Mouse (Mus musculus): ENCODE data around the gene Tspan8.
"Not testable (repeated sequence)": the region's sequence is repeated elsewhere in the genome, so short reads cannot be mapped to it uniquely, and the experiment has no call there.

Tspan8 gene

GRCm38 (mm10) chr10:115816511-115816910, at the start of gene Tspan8:
Gene Tspan8 (plus strand): TSS chr10:115816832.
- no peak for DNase-seq

DNA sequence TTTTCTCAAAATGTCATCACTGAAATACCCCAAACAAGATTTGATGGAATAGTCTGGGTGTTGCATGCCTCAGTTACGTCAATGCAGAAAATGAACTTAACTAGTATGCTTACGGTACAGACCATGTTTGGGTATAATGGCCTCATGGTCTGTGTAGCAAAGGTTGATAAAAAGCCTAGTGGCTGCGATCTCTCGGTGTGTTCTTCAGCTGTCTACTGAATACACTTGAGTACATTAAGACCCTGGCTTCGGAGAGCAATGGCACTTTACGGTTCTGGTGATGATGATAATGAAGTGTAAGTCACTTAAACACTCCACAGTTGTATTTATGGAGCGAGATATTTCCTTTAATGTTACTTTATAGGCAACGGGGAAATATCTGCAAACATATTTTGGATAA, 46.6 kb upstream of the Tspan8 start:
- DNase-seq, result no peak

- no peak for DNase-seq
Observed at GRCm38 (mm10) chr10:115774451-115774850, 42.2 kb upstream of the Tspan8 start.

DNA sequence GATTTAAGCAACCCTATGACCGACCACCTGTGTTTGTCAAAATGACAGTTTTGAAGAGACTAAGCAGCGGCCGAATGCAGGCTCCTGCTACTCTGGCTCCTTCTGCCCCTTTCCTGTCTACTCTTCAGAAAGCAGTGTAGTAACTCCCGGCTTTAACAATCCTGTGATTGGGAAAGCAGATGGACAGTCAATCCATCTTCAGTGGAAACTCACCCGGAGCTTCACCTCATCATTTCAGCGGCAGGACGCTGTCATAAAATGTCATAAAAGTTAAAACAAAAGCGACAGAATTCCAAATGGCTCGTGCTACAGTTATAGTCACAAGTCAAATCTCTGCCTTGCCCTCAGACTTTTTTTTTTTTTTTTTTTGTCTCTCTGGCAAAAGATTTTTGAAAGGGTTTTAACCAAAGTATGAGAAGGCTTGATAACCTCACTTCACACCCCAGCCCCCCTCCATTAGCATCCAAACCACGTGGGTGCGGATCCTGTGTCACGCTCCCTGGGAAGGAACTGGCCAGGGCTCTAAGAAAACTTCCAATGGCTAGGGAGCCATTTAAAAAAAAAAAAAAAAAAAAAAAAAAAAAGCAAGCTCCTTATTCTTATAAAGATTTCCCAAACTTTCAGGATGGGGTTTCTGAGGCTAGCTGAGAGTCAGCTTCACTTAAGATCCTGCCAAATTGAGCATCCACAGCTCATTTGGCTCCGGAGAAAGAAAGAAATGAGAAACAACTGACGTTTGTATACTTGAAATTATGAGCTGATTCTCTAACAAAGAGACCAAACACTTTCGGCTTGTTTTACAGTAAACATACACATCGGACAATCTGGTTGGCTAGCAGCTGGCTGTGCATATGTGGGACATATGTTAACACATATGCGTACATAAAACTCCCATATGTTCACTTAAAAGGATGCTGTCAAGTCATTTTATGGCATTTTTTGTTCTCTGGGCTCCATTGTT, 40.4 kb upstream of the Tspan8 start:
- DNase-seq, result no peak

GRCm38 (mm10) chr10:115777366-115777765, 39.3 kb upstream of the Tspan8 start:
- DNase-seq, result no peak

- no peak for DNase-seq
Observed at GRCm38 (mm10) chr10:115778624-115779023, 38.0 kb upstream of the Tspan8 start.

DNA sequence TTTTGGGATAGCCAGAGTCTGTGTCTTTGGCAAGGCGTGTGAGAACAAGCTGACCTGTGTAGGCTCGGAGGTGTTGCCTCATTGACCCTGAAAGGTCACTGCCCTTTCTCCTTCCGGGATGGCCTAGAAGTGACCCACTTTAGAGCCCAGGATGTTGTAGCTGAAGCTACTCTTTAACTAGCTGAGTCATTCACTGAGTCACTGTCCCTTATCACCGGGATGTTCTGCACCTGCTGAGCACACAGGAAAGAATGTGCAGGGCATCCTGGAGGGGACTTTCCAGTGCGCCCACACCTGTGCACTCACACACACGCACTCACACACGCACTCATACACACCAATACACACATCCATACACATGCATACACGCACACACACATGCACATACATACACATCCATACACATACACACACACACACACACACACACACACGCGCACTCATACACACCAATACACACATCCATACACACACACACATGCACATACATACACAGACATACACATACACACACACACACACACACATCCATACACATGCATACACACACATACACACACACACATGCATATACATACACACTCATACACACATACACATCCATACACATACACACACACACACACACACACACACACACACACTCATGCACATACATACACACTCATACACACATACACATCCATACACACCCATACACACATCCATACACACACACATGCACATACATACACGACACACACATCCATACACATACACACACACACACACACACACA, 36.2 kb upstream of the Tspan8 start:
- no peak for DNase-seq

DNA sequence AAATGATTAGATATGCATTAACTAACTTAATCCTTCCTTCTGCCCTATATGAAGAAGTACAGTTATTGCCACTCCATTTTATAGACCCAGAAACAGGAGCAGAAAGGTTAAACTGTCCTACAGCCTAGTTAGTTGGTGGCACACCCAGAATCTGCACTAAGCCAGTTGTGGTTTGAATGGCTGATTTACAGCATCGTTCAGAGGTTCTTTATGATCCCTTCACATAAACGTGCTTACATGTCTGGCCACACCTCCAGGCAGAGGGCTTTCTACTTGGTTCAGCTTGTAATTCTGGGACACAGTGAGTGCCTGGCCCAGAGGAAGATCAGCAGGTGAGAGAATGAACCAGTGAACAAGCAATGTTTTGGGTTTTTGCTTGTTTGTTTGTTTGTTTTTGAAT, 33.4 kb upstream of the Tspan8 start:
- no peak for DNase-seq

DNA sequence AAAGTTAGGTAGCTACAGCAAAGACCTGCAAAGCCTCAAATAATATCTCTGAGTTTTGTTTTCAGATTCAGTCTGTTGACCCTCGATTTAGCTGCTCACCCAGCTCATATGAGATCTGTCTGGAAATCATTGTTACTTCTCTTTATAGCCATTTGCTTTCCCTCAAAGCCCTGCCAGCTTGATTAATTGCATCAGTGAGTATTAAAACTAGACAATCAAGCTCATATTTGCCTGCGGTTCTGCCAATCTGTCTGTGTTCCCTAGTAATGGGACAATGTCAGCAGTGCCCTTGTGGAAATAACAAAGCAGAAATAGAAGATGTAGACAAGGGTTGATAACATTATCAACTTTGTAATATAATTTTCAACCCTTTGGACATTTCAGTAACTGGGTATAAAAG, 25.8 kb upstream of the Tspan8 start:
- DNase-seq, result no peak

DNA sequence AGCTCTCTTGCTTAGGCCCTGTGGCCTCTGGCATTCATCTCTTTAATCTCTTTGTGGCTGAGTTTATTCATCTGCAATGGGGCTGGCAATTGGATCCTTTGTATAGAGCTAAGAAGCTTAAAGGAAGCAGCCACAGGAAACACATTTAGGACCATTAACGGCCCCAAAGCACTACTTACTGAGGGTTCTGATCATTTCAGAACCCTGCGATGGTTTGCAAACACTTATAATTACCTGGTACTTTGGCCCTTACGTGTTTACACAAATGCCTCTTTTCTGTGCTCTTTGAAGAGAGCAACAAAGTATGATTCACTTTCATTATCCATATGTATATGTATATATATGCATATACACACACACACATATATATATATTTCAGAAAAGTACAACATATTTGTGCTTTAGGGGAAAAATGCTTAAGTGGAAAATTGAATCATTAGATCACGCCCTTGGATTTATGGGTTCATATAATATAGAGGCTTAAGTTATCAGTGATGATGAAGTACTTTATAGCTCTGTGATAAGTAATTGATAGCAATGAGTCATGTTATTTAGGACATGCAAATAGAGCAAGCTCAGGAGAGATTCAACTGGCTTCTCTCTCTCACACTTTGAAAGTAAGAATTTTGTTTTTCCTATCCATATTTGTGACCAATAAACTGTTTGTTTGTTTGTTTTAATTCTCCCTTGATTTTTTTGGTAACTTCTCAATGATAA, 20.4 kb upstream of the Tspan8 start:
- DNase-seq, result no peak

DNA sequence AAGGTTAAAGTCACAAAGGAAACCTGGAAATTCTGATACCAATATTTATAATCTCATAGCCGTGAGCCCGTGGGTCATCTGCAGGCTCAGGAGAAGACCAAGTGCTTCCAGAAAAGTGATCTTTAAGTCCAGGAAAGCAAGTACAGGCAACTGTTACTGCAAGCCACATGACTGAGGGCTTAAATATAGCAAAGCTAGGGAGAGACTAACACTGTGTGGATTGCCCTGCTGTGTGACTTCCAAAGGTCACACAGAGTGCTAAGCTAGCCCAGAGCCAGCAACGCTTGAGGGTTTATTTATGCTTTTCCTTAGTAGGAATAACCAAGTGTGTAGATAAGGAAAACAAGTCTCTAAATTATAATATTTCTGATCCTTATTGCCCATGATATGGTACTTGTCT, 15.2 kb upstream of the Tspan8 start:
- no peak for DNase-seq

DNA sequence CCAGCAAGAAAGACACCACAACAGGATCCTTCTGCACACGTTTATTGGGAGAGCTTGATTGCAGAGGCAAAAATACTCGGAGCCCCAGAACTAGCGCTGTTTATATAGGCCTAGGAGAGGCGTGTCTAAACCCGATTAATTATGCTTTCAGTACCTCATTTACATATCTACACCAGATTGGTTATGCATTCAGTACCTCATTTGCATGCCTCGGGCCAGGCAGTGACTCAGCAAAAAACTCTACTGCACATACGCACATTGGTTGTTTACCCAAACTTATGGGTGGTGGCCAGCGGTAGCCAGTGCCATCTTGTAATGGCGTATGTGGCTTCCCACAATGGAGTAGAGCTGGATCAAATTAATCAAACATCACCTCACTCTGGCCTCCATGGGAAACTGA, 13.6 kb upstream of the Tspan8 start:
- DNase-seq, result not testable (repeated sequence)

DNA sequence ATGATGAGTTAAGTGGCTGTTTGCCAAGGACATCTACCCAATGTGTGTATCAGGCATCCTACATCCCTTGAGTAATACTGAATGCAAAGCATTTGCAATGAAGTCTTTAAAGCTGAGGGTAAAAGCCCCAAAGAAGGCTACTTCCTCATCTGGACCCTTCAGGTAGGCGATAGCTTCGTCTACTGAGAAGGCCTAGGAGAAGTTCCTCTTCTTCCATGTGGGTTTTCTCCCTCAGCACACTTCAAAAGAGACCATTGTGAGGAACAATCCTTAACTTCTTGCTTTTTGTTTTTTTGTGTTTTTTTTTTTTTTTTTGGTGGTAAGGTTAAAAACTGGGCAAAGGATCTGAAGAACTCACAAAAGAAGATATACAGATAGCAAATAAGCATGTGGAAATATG, 12.9 kb upstream of the Tspan8 start:
- no peak for DNase-seq

DNA sequence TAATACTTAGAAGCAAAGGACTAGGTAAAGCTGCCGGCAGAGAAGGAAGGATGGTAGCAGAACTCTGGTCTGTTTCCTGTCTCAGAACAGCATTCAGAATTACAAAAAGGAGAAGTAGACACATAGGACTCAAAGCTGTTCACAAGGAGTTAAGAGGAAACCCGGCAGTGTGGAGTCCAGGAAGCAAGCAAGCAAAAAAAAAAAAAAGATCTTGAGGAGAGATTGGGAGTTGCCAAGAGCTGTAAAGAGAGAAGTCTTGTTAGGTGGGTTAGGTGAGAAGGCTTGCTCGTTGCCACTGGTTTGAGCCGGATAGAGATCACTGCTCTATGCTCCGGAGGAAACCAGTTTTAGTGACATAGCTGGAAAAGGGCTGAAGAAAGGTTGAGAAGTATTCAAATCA, 10.6 kb upstream of the Tspan8 start:
- DNase-seq, result no peak

DNA sequence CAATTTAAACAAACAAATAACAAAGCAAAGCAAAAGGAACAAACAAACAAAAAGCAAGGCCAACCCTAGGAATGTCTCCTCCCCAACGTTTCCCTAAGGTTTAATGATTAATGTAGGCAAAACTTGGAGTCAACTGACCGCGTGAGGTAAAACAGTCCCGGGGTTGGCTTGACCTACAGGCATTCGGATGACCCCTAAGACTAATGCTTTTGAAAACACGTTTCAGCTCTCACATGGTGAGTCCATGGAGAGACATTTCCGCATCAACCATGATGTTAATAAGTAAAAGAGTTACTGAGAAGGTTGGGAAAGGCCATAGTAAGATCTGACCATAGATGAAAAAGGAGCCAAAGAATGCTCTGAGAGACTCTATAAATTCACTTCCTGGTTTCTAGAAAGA, 7.5 kb upstream of the Tspan8 start:
- DNase-seq, result no peak

DNA sequence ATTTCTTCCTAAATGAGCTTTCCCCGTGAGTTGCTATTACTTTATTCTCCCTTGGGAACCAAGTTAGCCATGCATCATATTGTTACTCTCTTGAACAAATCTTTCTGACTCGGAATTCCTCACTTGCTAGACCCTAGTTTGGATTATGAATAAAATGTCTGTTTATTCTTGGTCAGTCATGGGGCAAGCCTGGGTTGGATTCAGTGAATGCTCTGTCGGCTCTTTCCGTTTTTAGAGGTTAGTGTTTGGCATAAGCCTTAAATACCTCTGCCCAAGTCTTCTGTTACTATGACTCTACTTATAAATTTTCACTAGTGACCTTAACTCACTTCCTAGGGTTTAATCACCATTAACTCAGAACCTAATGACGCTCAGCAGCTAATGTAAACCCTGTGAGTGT, 5.1 kb upstream of the Tspan8 start:
- no peak for DNase-seq

- DNase-seq, result no peak
Observed at GRCm38 (mm10) chr10:115814878-115815277, 1.8 kb upstream of the Tspan8 start.

GRCm38 (mm10) chr10:115817056-115817724, 558 bp downstream of the Tspan8 start:
- DNase-seq, result no peak

DNA sequence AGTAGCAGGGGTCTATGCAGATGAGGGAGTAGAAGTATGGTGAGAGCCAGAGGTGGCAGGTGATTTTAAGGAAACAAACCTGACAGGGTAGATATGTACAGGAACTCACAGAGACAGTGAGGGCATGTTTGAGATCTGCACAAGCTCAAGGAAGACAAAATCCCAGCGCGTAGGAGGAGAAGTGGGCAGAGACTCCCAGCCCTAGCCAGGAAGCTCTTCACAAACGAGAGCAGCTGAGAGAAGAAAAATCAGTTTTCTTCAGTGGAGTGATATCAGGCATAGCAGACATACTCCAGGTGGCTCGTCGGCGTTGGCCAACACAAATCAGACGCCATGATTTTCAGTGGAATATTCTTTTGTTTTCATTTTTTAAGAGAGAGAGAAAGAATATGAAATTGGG, 8.7 kb downstream of the Tspan8 start:
- no peak for DNase-seq

- DNase-seq, result no peak
Observed at GRCm38 (mm10) chr10:115828872-115829271, 12.2 kb downstream of the Tspan8 start.

DNA sequence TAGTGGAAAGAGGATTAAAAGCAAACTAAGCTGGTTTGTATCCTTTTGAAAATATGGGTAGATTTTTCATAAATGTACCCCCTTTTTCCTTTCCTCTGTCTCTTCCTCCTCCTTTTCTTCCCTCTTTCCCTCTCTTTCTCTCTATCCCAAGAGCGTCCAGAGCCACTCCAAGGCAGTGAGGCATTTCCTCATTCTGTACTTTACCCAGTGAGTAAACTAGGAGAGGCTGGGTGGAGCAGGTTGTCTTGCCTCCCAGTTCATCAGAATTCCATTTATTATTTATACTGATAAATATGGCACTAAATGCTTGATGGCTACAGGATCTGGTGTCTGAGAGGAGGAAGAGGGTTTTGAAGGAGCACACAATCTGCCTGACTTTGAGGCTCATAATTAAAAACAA, 13.1 kb downstream of the Tspan8 start:
- DNase-seq, result no peak

GRCm38 (mm10) chr10:115830726-115831125, 14.1 kb downstream of the Tspan8 start:
- no peak for DNase-seq

- DNase-seq, result no peak
Observed at GRCm38 (mm10) chr10:115834017-115834416, 17.4 kb downstream of the Tspan8 start.

Measured in cerebellum, adult 11-12 months (tissue).